Mouse (Mus musculus) skeletal muscle tissue, adult 2 months (tissue): ENCODE results near the gene Necab3.

ENCODE experiments used
- DNase-seq: peaks from one replicate; pipeline ENCODE4 v3.0.0-alpha.2; 2012; ENCODE audit warnings: low read depth, low spot score

Gene Necab3

DNA sequence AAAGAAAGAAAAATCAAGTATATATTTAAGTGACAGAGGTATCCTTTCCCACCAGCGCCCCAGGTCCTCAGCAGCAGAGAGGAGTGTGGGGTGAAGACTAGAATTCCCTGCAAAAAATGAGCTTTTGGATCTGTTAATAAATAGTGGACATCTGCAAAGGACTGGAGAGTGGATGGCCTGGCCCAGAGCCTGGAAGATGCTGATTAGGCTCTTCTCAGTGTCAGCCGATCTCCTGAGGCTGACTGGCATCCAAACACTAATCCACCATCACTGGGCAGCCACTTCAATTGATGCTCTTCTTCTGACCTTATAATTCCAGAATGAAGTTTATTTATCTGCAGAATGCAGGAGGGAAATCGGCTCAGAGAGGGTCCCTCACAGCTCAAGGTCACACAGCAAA is 14.3 kb upstream of the Necab3 start:
- DNase-seq: no peak

- DNase-seq: no peak
These were observed 13.3 kb upstream of the Necab3 start for GRCm38 (mm10) chr2:154571976-154572375.

DNA sequence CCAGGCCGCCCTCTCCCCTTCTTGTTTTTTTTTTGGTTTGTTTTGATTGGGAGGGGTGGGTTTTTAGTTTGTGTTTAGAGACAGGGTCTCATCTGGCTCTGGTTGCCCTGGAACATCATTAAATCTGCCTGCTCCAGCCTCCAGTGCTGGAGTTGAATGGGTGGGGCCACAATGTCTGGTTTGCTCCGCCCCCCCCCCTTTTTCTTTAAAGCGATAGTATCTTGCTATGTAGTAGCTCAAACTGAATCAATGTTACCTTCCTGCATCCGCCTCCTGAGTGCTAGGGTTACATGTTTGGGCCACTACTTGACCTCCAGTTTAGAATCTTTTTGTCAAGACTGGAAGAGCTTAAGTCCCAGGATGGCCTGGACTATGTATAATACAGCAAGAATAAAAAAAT is 12.6 kb upstream of the Necab3 start:
- no peak for DNase-seq

DNA sequence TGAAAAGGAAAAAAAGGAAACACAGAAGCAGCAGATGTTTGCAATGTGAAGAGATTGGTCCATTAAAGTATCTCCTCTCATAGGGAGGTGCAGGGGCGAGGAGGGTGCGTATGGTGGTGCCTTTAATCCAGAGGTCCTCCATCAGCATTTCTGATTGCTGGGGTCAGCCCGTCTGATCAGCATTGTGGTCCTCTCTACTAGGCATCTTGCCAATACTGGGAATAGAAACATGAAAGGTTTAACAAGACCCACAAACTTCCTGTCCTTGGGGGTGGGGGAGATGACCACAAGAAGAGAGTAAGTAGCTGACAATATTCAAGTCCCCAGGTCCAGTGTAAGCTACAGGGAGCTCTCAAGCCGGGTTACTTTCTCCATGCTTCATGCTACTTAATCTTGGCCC is 12.0 kb upstream of the Necab3 start:
- no peak for DNase-seq

DNA sequence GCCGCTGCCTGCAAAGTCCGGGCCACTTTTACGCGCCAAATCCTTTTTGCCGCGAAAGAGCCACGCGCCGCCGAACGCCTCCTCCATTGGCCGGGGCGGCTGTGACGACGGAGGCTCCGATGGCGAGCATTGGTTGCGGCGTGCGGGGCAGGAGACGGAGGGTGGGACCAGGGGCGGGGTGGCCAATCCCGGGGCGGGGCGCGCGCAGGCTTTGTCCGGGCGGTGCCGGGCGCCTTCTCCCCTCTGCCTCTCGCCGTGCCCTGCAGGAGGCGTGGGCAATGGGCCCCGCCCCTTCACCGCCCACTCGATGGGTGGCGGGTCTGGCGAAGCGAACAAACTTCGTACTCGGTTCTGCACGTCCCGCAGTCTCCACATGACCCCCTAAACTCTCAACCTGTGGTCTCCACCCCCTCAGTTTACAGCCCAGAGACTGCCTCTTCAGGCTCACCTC is 11.2 kb upstream of the Necab3 start, which contains the start of gene E2f1:
E2f1 (minus strand) TSS at position 57 of the 451 bp plus-strand sequence.
- DNase-seq: peak; percentile 85

DNA sequence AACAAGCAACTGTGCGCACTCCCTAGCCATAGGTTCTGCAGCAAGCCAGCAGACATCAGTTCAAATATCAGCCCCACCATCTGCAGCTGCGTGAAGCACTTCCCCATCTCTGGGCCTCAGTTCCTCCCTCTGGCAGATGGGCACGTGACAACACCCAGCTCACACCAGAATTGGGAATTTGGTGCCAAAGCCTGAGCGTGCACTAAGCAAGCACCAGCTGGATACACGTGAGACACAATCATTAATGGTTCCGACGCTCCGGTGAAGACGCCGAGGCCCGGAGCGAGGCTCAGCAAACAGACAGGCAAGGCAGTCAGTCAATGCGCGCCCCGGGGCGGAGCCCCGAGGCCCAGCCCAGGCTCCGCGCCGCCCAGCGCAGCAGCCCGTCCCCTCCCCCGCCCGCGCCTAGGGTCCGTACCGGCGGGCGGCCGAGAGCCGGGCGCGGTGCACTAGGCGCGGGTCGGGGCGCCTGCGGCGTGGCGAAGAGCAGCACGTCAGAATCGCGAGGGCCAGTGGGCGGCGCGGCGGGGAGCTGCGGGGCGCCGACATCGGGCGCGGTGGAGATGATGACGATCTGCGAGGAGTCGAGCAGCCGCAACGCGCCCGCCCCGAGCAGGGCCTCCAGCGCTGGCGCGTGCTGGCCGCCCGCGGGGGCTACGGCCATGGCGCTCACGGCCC is 10.5 kb upstream of the Necab3 start:
- peak; percentile 45 for DNase-seq

- no peak for DNase-seq
These were observed 9.8 kb upstream of the Necab3 start for GRCm38 (mm10) chr2:154568329-154569070.

- no peak for DNase-seq
These were observed 9.1 kb upstream of the Necab3 start for GRCm38 (mm10) chr2:154567766-154568165.

DNA sequence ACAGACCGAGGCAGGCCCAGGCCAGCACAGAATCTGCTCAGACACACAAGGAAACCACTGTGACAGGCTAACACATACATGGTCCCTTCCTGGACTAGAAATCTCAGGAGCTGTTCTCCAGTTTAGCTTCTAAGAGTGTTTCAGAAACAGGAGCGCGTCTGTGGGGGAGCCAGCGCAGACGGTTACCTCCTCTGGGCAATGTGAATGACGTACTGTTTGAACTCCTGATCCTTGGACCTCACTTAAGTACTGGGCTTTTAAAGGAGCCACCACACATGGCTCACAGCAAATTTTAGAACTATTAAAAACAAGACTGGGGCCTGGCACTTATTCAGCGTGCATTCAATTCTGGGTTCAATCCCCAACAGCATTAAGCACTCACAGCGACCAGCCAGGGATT is 8.0 kb upstream of the Necab3 start:
- DNase-seq: no peak

GRCm38 (mm10) chr2:154565562-154565961 is 6.9 kb upstream of the Necab3 start:
- no peak for DNase-seq

- no peak for DNase-seq
These were observed 5.0 kb upstream of the Necab3 start for GRCm38 (mm10) chr2:154563612-154564170.

DNA sequence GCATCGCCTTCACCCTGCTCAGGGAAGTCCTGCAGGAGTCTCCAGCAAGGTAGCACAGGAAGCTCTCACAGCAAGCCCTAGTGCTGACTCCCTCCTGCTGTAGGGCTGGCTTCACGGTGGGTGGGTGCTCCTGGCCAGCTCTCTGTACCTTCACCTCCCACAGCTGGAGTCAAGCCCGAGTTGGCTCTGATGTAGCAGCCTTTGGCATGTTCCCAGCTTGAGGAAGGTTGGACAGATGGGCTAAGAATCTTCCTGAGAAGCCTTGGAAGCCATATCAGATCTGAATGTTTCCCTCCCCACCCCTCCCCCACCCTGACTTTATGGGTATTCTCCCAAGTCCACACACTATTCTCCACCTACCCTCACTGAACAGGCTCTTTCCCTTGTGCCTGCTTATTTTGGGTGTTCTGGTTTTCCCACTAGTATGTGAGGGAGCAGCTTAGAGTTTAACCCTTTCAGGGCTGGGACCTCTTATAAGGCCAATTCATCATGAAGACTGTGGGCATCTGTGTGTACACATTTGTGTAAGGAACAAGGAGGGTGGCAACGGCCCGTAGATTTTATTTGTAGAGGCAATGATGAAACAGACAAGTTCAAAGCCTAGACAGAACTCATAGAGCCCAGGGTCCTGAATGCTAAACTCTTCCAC is 1.4 kb downstream of the Necab3 start:
- no peak for DNase-seq

- DNase-seq: no peak
These were observed 3.5 kb downstream of the Necab3 start for GRCm38 (mm10) chr2:154555235-154555634.

GRCm38 (mm10) chr2:154552424-154552907 is 6.2 kb downstream of the Necab3 start:
- peak; percentile 72 for DNase-seq

- DNase-seq: no peak
These were observed 6.8 kb downstream of the Necab3 start for GRCm38 (mm10) chr2:154551927-154552326.

DNA sequence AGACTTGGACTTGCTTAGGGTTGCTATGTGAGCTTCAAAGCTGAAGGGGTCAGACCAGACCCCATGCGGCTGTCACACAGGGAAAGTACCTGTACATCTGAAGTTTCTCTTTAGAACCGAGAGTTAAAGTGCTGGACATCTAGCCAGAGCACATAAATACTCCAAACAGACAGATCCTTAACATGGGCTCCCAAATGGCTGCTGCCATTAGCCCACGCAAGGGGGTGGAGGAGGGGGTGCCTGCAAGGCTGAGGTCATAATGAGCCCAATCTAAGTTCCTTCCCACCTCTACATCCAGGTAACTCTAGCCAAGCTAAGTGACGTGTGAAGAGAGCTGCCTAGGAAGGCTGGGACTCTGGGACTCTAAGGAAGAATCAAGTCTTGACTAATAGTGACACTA is 7.2 kb downstream of the Necab3 start, which contains the start of gene Actl10:
Actl10 (plus strand) TSS at position 301 of the 400 bp plus-strand sequence.
- DNase-seq: no peak

DNA sequence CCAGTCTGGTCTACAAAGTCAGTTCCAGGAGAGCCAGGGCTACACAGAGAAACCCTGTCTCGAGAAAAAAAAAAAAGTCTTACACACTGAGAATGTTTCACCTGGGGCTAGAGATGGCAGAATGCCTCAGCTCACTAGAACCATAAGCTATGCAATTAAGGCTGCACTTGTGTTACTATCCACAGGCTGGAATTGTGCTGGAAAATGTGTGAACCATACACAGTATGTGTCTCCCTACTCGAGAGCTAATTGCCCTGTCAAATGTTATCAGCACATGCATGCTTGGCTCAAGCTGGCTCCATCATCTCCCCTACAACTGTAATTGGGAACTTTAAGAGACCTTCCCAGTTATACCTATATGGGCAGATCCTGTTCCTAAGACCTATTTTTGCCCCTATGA is 7.8 kb downstream of the Necab3 start:
- no peak for DNase-seq

- no peak for DNase-seq
These were observed 8.9 kb downstream of the Necab3 start for GRCm38 (mm10) chr2:154549886-154550189.

DNA sequence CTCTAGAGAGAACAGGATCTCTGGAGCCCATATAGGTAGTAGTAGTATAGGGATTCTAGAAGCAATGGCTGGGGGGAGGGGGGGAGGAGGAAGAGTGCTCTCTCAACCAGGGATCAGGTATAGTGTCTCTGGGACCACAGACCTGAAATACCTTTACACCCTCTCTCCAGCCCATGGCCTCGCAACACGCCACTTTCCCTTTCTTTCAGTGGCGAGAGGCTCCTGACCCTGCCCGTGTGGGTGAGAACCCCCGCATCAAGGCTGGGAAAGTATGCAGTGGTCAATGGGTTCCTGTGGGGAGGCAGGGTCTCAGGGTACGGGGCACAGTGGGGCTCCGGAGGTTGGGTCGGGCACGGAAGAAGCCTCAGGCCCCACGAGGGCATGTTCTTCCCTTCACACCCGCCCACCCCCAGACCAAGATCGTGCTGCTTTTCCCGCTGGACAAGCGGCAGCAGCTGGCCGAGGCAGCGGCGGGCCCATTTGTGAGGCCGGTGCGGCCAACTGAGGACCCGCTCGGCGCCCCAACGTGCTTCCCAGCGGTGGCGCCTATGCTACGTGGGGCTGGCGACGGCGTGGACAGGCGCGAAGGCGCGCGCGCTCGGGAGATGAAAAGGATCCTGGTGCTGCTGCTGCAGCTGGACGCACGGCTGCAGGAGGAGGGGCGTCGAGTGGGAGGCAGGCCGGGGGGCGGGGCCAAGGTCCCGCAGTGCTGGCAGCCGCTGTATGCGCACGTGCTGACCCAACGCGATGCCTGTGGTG is 9.4 kb downstream of the Necab3 start:
- DNase-seq: no peak

DNA sequence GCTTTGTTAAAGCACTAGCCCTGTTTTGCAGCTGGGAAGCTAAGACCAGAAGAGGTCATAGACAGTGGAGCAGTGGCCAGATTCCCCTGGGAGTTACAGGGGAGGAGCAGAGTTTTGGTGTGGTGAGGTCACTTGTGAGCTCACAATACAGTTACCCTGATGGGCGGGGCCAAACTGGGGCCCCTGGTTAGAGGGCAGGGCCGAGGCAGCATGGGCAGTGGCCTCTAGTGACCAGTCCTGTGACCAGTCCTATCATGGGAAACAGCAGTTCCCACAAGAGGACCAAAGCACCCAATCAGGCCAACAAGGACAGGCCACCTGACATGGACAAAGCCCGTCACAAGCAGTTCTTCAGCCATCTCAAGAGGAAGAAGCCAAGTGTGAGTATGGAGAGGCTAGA is 10.0 kb downstream of the Necab3 start:
- DNase-seq: peak; percentile 48

DNA sequence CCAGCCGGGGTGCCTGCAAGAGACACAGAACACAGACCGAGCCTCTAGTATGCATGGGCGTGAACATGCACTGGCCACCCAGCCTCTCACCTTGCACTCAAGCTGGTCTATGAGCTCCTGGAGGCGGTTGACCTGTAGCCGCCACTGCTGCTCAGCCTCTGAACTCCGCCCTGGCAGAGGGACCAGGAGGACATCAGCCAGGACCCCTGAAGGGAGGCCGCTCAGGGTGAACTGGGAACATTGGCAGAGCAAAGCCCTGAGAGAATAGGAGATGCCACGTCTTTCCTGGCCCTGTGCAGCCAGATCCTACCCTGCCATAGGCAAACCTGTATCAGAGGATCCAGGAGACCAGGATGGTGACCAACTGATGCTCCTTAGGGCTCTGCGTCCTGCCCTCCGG is 12.0 kb downstream of the Necab3 start, which contains the start of gene 1700003F12Rik:
1700003F12Rik (plus strand) TSS at position 375 of the 400 bp plus-strand sequence.
- DNase-seq: no peak
